Mouse (Mus musculus) R1 (cell line): Measurements from ENCODE around the gene Tpsg1.

Experiments
- DNase-seq: peaks from one replicate; pipeline ENCODE4 v3.0.0-alpha.2; 2018; ENCODE audit warnings: low read depth, low spot score

The Tpsg1 gene

DNA sequence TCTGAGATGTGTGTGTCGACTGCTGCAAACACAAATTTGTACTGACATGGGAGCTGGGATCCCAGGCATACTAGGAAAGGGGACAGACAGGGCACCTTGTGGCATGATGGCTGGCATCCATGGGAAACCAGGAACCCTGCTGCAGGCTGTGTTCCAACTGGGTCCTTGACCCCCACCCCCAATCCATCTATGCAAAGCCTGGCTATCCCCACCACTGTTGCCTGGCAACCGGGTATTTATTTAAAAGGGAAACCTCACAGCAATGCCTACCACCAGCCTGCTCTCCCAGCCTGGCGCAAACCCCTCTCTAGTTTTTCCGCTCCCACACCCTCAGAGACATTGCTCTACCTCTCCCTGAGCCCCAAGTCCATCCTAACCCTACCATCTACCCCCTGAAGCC, 38.3 kb downstream of the Tpsg1 start:
- DNase-seq, result no peak

DNA sequence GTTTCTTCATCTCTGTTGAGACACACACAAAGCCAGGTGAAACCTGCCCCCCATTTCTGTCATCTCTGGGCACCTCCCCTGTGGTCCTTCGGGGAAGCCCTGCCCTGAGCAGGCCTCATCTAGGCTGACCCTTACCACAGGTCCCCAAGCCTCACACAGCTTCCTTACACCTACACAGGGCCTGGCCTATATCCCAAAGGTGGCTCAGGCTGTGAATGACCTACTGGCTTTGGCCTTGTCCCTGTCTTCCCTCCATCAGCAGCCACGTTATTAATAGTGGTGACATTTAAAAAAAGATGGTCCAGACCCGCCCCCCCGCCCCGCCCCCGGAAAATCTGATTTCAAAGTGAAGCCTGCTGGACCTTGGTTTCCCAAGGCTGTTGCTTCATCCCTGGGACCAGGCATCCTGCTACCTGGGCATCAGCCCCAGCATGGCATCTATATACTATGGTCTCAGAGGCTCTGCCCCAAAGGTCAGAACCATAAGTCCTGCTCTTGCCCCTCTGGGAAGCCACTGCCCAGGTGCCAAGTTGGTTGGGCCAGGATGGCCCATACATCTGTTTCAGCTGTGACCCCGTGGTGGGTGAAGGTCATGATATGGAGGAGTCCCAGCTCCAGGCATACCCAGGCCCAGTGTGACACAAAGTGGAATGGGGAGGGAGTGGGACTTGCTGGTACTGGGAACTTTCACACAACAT, 39.4 kb downstream of the Tpsg1 start:
- no peak for DNase-seq

DNA sequence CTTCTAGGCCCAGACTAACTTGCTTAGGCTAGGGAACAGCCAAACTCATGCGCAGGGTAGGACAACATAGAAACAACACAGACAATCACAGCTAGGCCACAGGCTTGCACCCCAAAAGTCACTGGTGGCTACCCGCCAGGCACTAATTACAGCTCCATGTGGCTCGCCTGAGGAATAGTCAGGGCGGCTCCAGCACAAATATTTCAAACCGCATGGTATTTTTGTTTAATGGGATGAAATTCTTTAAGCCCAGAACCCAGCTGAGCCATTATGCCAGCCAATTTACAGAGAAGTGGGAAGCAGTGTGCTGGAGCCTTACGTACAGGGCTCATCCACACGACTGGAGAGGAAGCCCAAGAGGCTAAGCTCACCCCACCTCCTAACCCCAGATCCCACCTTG, 40.5 kb downstream of the Tpsg1 start:
- DNase-seq, result no peak

DNA sequence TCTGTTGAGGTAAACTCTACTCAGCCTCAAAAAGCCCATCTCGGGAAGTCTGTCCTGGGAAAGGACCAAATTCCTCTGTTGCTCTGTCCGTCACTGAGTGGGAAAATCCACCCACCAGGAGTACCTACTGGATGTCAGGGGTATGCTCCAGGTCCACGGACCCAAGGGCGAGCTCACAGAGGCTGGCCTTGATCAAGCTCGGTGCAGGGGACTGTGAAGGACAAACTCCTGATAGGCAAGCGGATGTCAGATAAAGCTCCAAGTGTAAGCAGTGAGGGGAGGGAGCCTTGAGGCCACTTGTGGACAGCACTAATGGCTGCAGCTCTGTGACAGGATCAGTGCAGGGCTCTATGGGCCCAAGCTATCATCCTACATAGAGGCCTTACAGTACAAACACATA, 41.1 kb downstream of the Tpsg1 start:
- no peak for DNase-seq

DNA sequence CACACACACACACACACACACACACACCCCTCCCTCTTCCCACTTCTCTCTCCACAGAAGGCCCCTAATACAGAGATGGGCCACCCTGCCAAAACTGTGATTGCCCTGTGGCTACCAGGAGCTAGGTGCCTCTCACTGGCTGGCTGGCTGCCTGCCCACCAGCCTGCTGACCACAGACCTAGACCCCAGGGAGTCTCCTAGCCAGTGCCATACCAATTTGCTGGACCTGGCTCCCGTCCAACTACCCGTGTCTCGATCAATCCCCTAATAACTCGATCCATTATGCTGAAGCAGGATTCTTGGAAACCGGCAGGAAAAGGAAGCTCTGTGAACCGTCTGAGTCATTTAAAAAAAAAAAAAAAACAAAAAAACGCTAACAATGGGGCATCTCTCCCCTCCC, 41.7 kb downstream of the Tpsg1 start:
- no peak for DNase-seq

DNA sequence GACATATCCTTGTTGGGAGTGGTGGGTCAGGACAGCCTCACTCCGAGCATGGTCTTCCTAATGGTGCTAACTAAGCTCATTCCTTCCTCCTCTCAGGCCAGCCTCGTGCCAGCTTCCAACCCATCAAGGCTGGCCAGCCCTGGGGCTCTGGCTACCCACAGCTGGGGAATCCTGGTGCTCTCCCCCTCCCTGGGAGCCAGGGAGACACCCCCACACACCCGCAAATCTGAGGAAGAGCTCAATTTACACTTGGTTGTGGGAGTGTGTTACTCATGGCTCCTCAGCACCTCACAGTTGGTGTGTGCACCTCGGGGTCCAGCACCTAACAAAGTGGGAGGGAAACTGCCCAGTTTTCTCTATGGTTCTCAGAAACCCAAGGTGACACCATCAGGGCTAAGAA, 42.2 kb downstream of the Tpsg1 start:
- no peak for DNase-seq

DNA sequence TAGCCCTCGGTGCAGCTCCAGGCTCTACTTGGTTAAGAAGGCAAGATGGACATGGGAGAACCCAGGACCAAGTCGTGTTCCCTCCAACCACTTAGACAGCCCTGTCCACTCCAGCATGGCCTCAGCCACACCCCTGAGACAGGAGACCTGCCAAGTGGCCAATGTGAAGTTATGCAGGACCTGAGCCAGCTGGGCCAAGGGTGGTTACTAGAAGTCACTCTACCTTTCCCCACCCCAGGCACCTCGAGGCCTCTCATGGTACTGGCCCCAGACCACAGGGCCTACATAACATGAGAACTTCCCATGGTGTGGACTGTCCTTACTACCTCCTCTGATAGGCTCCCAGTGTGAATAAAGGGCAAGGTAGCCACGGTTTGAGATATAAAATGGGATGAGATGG, 45.1 kb downstream of the Tpsg1 start:
- DNase-seq, result no peak

DNA sequence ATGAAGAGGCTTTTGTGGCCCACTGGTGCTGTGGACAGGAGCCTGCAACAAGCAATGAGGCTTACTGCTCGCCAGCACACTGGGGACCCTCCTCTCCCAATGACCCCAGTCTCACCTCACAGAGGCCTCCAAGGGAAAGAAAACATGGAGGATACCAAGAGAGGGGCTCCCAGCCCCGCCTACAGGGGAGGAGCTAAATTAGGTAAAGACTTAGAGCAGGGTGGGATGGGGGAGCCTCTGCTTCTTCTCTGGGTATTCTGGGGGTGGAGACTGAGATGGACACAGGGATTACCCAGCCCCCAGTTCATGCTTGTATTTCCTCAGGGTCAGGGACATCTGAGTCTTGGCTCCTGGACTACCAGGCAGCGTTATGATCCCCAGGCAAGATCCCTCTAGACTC, 45.8 kb downstream of the Tpsg1 start:
- peak; percentile 20 for DNase-seq

DNA sequence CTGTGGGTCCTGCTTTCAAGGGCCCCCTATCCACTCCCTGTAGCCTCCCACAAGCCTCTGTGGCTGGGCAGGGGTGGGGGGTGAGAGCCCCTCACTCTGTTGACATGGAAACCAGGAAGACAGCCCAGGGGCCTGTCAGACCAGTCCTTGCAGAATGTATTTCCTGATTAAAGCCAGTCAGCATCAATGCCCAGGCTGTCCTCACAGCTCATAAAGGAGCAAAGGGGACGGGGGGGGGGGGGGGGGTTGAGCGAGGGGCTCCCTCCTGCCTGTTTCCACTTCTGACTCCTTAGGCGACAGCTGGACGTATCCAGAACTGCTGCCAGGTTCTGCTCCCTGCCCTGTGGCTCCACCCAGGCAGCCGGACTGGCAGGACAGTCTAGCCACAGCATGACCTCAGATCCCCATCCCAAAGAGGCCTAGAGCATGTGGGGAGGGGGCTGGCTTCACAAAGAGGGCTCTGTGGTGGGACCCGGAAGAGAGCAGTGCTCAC, 46.4 kb downstream of the Tpsg1 start:
- no peak for DNase-seq

DNA sequence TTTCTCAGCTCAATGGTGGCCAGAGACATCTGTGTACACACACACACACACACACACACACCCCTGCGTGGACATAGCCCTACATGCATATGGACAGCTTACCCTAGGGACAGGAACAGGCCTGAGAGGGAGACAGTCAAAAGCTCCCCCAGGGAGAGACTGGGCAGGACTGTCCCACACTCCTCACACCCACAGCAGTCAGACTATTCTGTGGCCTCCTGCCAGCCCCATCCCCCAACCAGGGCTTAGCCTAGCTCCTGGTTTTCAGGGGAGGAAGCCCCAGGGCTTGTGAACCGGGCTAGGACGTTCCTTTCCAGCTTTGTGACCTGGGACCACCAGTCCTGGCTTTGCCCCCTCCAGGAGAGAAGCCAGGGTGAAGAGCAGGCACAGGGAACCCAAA, 47.1 kb downstream of the Tpsg1 start:
- no peak for DNase-seq

DNA sequence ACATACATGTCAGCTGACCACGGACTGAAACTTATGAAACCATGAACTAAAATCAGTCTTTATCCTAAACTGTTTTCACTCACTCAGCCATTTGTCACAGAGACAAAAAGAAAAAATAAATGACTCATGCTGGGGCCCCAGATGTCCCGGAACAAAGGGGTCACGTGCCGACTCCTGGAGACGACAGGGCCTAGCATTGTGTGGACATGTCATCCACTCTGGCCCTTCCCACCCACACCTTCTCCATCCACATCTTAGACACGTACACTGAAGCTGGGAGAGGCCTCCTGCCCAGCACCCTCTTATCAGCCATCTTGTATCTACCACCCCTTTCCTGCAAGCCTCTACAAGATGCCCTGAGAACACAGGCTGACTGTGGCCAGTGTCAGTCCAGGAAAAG, 48.9 kb downstream of the Tpsg1 start:
- DNase-seq, result no peak

DNA sequence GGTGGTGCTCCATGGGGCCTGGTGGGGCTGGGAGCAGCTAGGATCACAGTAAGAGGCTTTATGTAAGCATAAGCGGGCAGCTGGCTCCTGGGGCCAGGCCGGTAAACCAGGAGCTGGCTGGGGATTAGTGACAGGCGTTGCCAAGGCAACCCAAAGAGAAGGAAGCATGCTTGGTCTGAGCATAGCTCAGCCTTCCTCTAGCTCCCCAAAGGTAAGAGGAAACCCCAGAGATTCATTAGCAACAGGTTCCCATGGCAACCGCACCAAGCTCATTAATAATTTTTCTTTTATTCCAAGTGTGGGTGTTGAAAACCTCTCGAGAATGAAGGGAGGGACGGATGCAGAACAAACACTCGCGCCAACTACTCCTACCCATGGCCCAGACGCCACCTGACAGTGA, 49.9 kb downstream of the Tpsg1 start:
- peak; percentile 34 for DNase-seq

DNA sequence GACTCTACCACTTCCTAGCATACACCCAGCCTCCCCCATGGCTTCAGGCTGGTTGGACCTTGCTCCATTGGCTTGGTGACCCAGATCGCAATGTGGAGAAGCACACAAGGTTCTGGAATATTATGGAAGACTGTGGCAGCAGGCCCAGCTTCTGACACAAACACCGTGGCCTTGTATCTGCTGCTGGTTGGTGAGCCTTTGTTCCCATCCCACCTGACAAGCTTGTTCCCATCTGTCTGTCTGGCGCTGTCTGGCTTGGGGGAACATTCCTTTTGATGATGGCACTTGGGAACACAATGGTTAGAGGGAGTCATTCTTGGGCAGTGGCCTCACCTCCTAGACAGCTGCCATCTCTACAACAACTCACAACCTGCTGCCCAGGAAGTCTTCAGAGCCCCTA, 51.9 kb downstream of the Tpsg1 start:
- no peak for DNase-seq
